Mouse (Mus musculus): ENCODE data around the gene Gm20696. TPM values are rescaled to one million over a fixed set of nuclear protein-coding genes. Genes with fewer than 3 reads are reported as not detected.
A peak's percentile ranks its signal among the peaks of the same experiment; 100 is the strongest.

Gm20696 gene
- polyA plus RNA-seq, 2 experiments: 2.0 to 5.9 TPM

DNA sequence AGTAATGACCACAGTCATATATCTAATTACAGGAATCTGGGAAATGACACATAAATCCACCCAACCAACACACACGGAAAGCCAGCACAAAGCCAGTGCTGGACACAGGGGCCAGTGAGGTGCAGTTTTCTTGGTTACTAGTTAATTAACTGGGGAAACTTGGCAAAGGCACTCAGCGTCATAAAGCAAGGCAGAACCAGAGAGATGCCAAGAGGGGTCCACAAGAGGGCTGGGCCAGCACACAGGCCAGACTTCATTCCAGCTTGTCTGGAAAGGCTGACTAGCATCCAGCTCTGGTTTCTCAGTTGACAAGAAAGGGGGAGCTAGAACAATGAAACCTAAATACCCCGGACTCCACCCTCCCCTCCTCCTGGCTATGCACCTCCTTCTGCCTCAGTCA is 33.9 kb upstream of the Gm20696 start:
- Histone ChIP-seq H3K27ac (replicated peaks; ENCODE audit: low read depth, low read length) (peak overlapping the region; percentile 59), H3K9me3 (ENCODE audit: control insufficient read depth, low read length) (no peaks in the 10 kb centered on the region), H3K4me3 (replicated peaks; ENCODE audit: low read length) (no peak overlapping the region), H3K36me3 (ENCODE audit: control insufficient read depth, insufficient read depth, low read length) (no peaks in the 10 kb centered on the region), H3K9ac (ENCODE audit: low read depth, low read length, severe bottlenecking) (no peak overlapping the region), H3K4me1 (ENCODE audit: control insufficient read depth, insufficient read depth, low read length) (peaks cover 7% of the 10 kb centered on the region), H3K27me3 (ENCODE audit: control insufficient read depth, insufficient read depth, low read length) (peaks cover 5% of the 10 kb centered on the region; the same call in 1 of the 2 replicates), H3K4me2 (replicated peaks; ENCODE audit: low read depth, low read length, severe bottlenecking) (0 out of 2 replicates have a peak overlapping the region, but pooled peaks have one; percentile 20)
- DNase-seq (ENCODE audit: low spot score) (peak; percentile 66), ATAC-seq (ENCODE audit: low FRiP score, low read depth) (peak; percentile 34; the same call in 1 of the 2 replicates)
- 25% methylated on average over 3 of the region's 3 CpGs for WGBS
- TF ChIP-seq POLR2A (IDR thresholded peaks at IDR 0.05; ENCODE audit: borderline replicate concordance, extremely low read depth, insufficient read depth, insufficient read length): no peak

DNA sequence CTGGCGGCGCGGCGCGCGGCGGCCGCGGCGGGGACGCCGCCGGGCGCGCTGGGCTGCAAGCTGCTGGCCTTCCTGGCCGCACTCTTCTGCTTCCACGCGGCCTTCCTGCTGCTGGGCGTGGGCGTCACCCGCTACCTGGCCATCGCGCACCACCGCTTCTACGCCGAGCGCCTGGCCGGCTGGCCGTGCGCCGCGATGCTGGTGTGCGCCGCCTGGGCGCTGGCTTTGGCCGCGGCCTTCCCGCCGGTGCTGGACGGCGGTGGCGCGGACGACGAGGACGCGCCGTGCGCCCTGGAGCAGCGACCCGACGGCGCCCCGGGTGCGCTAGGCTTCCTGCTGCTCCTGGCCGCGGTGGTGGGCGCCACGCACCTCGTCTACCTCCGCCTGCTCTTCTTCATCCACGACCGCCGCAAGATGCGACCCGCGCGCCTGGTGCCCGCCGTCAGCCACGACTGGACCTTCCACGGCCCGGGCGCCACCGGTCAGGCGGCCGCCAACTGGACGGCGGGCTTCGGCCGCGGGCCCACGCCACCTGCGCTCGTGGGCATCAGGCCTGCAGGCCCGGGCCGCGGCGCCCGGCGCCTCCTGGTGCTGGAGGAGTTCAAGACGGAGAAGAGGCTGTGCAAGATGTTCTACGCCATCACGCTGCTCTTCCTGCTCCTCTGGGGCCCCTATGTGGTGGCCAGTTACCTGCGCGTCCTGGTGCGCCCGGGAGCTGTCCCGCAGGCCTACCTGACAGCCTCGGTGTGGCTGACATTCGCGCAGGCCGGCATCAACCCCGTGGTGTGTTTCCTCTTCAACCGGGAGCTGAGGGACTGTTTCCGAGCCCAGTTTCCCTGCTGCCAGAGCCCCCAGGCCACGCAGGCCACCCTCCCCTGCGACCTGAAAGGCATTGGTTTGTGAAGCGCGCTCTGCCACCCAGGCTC is 26.6 kb upstream of the Gm20696 start:
- peaks cover 30% of the 10 kb centered on the region for H3K27me3 ChIP-seq (ENCODE audit: control insufficient read depth, insufficient read depth, low read length)
- ATAC-seq (ENCODE audit: low FRiP score, low read depth): peak; percentile 44; the same call in 1 of the 2 replicates
- no peak for TF ChIP-seq POLR2A (IDR thresholded peaks at IDR 0.05; ENCODE audit: borderline replicate concordance, extremely low read depth, insufficient read depth, insufficient read length)

DNA sequence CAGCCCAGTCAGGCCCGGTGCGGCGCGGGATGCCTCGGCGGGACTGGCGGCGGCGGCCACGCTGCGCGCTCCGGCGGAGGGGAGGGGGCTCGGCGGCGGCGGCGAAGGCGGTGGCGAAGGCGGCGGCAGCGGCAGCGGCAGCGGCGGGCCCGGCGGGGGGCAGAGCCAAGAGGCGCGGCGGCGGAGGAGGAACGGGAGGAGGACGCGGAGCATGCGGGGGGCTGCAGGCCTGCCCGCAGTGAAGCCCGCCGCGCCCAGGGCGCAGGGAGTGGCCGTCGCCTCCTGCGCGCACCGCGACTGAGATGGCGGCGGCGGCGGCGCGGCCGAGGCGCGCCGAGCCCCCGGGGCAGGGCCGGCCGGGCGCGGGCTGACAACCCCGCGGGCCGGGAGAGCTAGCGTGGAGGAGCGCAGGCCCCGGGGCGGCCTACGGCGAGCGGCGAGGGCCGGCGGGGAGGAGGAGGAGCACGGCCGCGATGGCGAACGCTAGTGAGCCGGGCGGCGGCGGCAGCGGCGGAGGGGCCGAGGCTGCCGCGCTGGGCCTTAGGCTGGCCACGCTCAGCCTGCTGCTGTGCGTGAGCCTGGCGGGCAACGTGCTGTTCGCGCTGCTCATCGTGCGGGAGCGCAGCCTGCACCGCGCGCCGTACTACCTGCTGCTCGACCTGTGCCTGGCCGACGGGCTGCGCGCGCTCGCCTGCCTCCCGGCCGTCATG is 25.8 kb upstream of the Gm20696 start, which contains the start of gene Gpr27:
TSS of gene Gpr27 (plus strand) at position 474 of the 710 bp plus-strand sequence.
- Histone ChIP-seq H3K4me2 (replicated peaks; ENCODE audit: low read depth, low read length, severe bottlenecking) (peak within 1 kb of the TSS; percentile 94), H3K27ac (replicated peaks; ENCODE audit: low read depth, low read length) (peak within 1 kb of the TSS; percentile 65), H3K9me3 (ENCODE audit: control insufficient read depth, low read length) (no peaks in the 10 kb centered on the region), H3K36me3 (ENCODE audit: control insufficient read depth, insufficient read depth, low read length) (no peaks in the 10 kb centered on the region), H3K4me3 (replicated peaks; ENCODE audit: low read length) (peak within 1 kb of the TSS; percentile 69), H3K9ac (ENCODE audit: low read depth, low read length, severe bottlenecking) (peak within 1 kb of the TSS; percentile 89), H3K27me3 (ENCODE audit: control insufficient read depth, insufficient read depth, low read length) (peaks cover 30% of the 10 kb centered on the region), H3K4me1 (ENCODE audit: control insufficient read depth, insufficient read depth, low read length) (peaks cover 6% of the 10 kb centered on the region)
- peak; percentile 30 for DNase-seq (ENCODE audit: low spot score)
- peak; percentile 64 for ATAC-seq (ENCODE audit: low FRiP score, low read depth)
- WGBS: under 1% methylated on average over 22 of the region's 112 CpGs
- TF ChIP-seq POLR2A (IDR thresholded peaks at IDR 0.05; ENCODE audit: borderline replicate concordance, extremely low read depth, insufficient read depth, insufficient read length): 0 out of 2 replicates have a peak, but pooled peaks have one; percentile 22

More for the DNA sequence above, 26.6 kb upstream of the Gm20696 start:
- Histone ChIP-seq H3K4me1 (ENCODE audit: control insufficient read depth, insufficient read depth, low read length) (peaks cover 6% of the 10 kb centered on the region), H3K9me3 (ENCODE audit: control insufficient read depth, low read length) (no peaks in the 10 kb centered on the region), H3K4me3 (replicated peaks; ENCODE audit: low read length) (peak overlapping the region; percentile 69), H3K36me3 (ENCODE audit: control insufficient read depth, insufficient read depth, low read length) (no peaks in the 10 kb centered on the region), H3K27ac (replicated peaks; ENCODE audit: low read depth, low read length) (peak overlapping the region; percentile 65), H3K4me2 (replicated peaks; ENCODE audit: low read depth, low read length, severe bottlenecking) (peak overlapping the region; percentile 94), H3K9ac (ENCODE audit: low read depth, low read length, severe bottlenecking) (peak overlapping the region; percentile 89)
- 1% methylated on average over 57 of the region's 110 CpGs for WGBS
- no peak for DNase-seq (ENCODE audit: low spot score)

DNA sequence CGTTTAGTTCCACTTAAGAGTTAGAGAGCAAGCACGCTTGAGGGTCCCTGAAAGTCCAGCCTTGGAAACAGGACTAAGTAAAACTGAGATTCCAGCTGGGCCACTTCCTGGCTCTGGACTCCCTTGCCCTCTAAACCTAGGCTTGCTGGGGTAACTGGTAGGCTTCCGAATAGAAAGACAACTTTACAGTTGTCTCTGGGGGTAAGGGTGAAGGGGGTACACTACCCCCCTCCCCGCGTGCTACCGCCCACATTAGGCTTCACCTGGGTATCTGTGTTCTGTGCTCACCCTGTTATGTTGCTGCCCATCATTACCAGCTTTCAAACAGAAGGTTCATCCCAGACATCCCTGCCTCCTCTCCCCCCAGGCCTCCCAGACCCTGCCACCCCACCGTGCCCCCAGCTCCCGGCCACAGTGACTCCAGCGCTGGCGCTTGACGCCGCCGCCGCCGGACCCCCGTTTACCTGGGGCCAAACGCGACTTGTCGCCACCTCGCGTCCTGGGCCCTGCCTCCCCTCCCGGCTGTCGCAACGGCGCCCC is 25.1 kb upstream of the Gm20696 start:
- 6% methylated on average over 25 of the region's 25 CpGs for WGBS
- DNase-seq (ENCODE audit: low spot score) (no peak), ATAC-seq (ENCODE audit: low FRiP score, low read depth) (peak; percentile 2)

DNA sequence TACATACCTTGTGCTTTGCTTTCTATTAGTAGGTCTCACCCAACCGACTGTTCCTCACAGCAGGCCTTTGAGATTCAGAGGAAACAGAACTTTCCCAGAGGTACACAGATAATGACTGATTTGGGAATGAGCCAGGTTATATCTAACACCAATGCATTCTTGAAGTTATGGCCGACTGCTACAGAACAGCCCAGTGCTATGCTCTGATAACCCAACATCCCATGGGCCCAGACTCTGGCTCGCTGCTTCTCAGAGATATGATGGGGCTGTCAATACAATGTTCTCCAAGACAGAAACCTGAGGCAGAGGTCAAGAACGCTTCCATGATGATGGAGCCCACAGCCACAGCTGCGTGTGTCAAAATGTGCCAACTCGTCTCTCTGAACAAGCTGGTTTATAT is 21.9 kb upstream of the Gm20696 start:
- WGBS: 80% methylated on average over 6 of the region's 6 CpGs
- H3K4me1 ChIP-seq (ENCODE audit: control insufficient read depth, insufficient read depth, low read length): 0 out of 2 replicates have a peak, but pooled peaks cover under 1% of the 10 kb centered on the region

More for the DNA sequence above, 25.1 kb upstream of the Gm20696 start:
- no peak for TF ChIP-seq POLR2A (IDR thresholded peaks at IDR 0.05; ENCODE audit: borderline replicate concordance, extremely low read depth, insufficient read depth, insufficient read length)
- Histone ChIP-seq H3K9me3 (ENCODE audit: control insufficient read depth, low read length) (no peaks in the 10 kb centered on the region), H3K4me3 (replicated peaks; ENCODE audit: low read length) (peak overlapping the region; percentile 69), H3K36me3 (ENCODE audit: control insufficient read depth, insufficient read depth, low read length) (no peaks in the 10 kb centered on the region), H3K4me1 (ENCODE audit: control insufficient read depth, insufficient read depth, low read length) (peaks cover 6% of the 10 kb centered on the region), H3K4me2 (replicated peaks; ENCODE audit: low read depth, low read length, severe bottlenecking) (peak overlapping the region; percentile 94), H3K27ac (replicated peaks; ENCODE audit: low read depth, low read length) (peak overlapping the region; percentile 65; the same call in 1 of the 2 replicates), H3K27me3 (ENCODE audit: control insufficient read depth, insufficient read depth, low read length) (peaks cover 30% of the 10 kb centered on the region), H3K9ac (ENCODE audit: low read depth, low read length, severe bottlenecking) (peak overlapping the region; percentile 89)

More for the DNA sequence above, 21.9 kb upstream of the Gm20696 start:
- Histone ChIP-seq H3K9me3 (ENCODE audit: control insufficient read depth, low read length) (no peaks in the 10 kb centered on the region), H3K4me3 (replicated peaks; ENCODE audit: low read length) (no peak overlapping the region), H3K4me2 (replicated peaks; ENCODE audit: low read depth, low read length, severe bottlenecking) (no peak overlapping the region), H3K36me3 (ENCODE audit: control insufficient read depth, insufficient read depth, low read length) (no peaks in the 10 kb centered on the region), H3K9ac (ENCODE audit: low read depth, low read length, severe bottlenecking) (no peak overlapping the region), H3K27me3 (ENCODE audit: control insufficient read depth, insufficient read depth, low read length) (peaks cover 18% of the 10 kb centered on the region; the same call in 1 of the 2 replicates), H3K27ac (replicated peaks; ENCODE audit: low read depth, low read length) (no peak overlapping the region)
- TF ChIP-seq POLR2A (IDR thresholded peaks at IDR 0.05; ENCODE audit: borderline replicate concordance, extremely low read depth, insufficient read depth, insufficient read length): no peak
- ATAC-seq (ENCODE audit: low FRiP score, low read depth): no peak
- DNase-seq (ENCODE audit: low spot score): no peak
